Mouse (Mus musculus) embryonic facial prominence, embryonic 12.5 days (tissue): Measurements from ENCODE around the gene Atxn2. TPM values are rescaled to one million over a fixed set of nuclear protein-coding genes. Genes with fewer than 3 reads are reported as not detected.
A peak's percentile ranks its signal among the peaks of the same experiment; 100 is the strongest.

ENCODE experiments used
- ATAC-seq: fragments of 200-750 bp; cut with Nextera tagmentation; 2 replicates; pipeline ENCODE4 v1.8.0; 2017; ENCODE audit not compliant: insufficient number of reproducible peaks, insufficient read depth, low FRiP score, low TSS enrichment
- H3K27ac ChIP-seq: fragments of 300-500 bp; sonication (generic); 2 replicates; pipeline ENCODE4 v1.5.1; 2016; ENCODE audit warnings: mild to moderate bottlenecking
- H3K27me3 ChIP-seq: fragments of 300-500 bp; sonication (generic); 2 replicates; pipeline ENCODE4 v1.6.1; 2016; ENCODE audit warnings: mild to moderate bottlenecking, moderate library complexity
- H3K36me3 ChIP-seq: fragments of 300-500 bp; sonication (generic); 2 replicates; pipeline ENCODE4 v1.6.1; 2016; ENCODE audit warnings: mild to moderate bottlenecking
- H3K4me1 ChIP-seq: fragments of 300-500 bp; sonication (generic); 2 replicates; pipeline ENCODE4 v1.6.1; 2016
- H3K4me2 ChIP-seq: fragments of 300-500 bp; sonication (generic); replicated peaks from 2 replicates; pipeline ENCODE4 v1.6.1; 2016; ENCODE audit warnings: mild to moderate bottlenecking, moderate library complexity
- H3K4me3 ChIP-seq: fragments of 300-500 bp; sonication (generic); 2 replicates; pipeline ENCODE4 v1.5.1; 2016; ENCODE audit warnings: mild to moderate bottlenecking
- H3K9ac ChIP-seq: fragments of 300-500 bp; sonication (generic); 2 replicates; pipeline ENCODE4 v1.6.1; 2016; ENCODE audit warnings: mild to moderate bottlenecking, moderate library complexity
- H3K9me3 ChIP-seq: fragments of 300-500 bp; sonication (generic); 2 replicates; pipeline ENCODE4 v1.6.1; 2016; ENCODE audit warnings: mild to moderate bottlenecking, moderate library complexity
- WGBS: fragments of 180-500 bp; shearing (Covaris S2); methylation state at CpG from one replicate; pipeline ENCODE4 v1.1.7; 2016; 5-methylcytosine and 5-hydroxymethylcytosine counted together
- microRNA-seq: library from miRNA; unstranded; fragments of <30 nt; microRNA quantifications from one replicate; pipeline ENCODE4, GENCODE M21; 2017
- polyA plus RNA-seq: library from polyadenylated mRNA; unstranded; fragments of >200 nt; fragmentation: Nextera tagmentation; extraction: Ambion mirVana; gene quantifications from 2 replicates; pipeline ENCODE4 v1.2.1, GENCODE M21; 2016

The Atxn2 gene
- polyA plus RNA-seq, 1 experiment from 2014 or later = 72.3 TPM

GRCm38 (mm10) chr5:121849478-121850349 is 138.6 kb downstream of the Atxn2 start:
- Histone ChIP-seq H3K27ac (no peak overlapping the region), H3K9me3 (no peaks in the 10 kb centered on the region), H3K4me3 (peak overlapping the region; percentile 83), H3K36me3 (peaks cover 41% of the 10 kb centered on the region), H3K9ac (peak overlapping the region; percentile 80), H3K4me1 (peaks cover 16% of the 10 kb centered on the region), H3K4me2 (peak overlapping the region; percentile 71), H3K27me3 (peaks cover 8% of the 10 kb centered on the region; the same call in 1 of the 2 replicates)
- 38% methylated on average over 20 of the region's 20 CpGs for WGBS
- ATAC-seq = no peak

- H3K9ac ChIP-seq = no peak overlapping the region
- no peak for ATAC-seq
Measured at GRCm38 (mm10) chr5:121853368-121854051, 142.4 kb downstream of the Atxn2 start.

GRCm38 (mm10) chr5:121854768-121855167 is 143.6 kb downstream of the Atxn2 start:
- Histone ChIP-seq H3K9me3 (no peaks in the 10 kb centered on the region), H3K9ac (no peak overlapping the region), H3K4me2 (no peak overlapping the region), H3K27me3 (no peaks in the 10 kb centered on the region), H3K4me3 (no peak overlapping the region), H3K36me3 (peaks cover 56% of the 10 kb centered on the region), H3K4me1 (peaks cover 12% of the 10 kb centered on the region), H3K27ac (no peak overlapping the region)
- no peak for ATAC-seq
- WGBS = 78% methylated on average over 10 of the region's 10 CpGs

More at GRCm38 (mm10) chr5:121853368-121854051, 142.4 kb downstream of the Atxn2 start:
- peaks cover 16% of the 10 kb centered on the region for H3K4me1 ChIP-seq
- H3K4me2 ChIP-seq = no peak overlapping the region
- no peak overlapping the region for H3K4me3 ChIP-seq
- peaks cover 56% of the 10 kb centered on the region for H3K36me3 ChIP-seq
- no peak overlapping the region for H3K27ac ChIP-seq
- H3K27me3 ChIP-seq = no peaks in the 10 kb centered on the region
- H3K9me3 ChIP-seq = no peaks in the 10 kb centered on the region
- 86% methylated on average over 9 of the region's 9 CpGs for WGBS

GRCm38 (mm10) chr5:121856740-121857139 is 145.6 kb downstream of the Atxn2 start:
- Histone ChIP-seq H3K9me3 (peaks cover 8% of the 10 kb centered on the region; the same call in 1 of the 2 replicates), H3K36me3 (peaks cover 53% of the 10 kb centered on the region), H3K9ac (no peak overlapping the region), H3K4me1 (no peaks in the 10 kb centered on the region), H3K27me3 (no peaks in the 10 kb centered on the region), H3K4me2 (no peak overlapping the region), H3K27ac (no peak overlapping the region), H3K4me3 (no peak overlapping the region)
- 84% methylated on average over 11 of the region's 11 CpGs for WGBS
- no peak for ATAC-seq

- peaks cover 8% of the 10 kb centered on the region; the same call in 1 of the 2 replicates for H3K9me3 ChIP-seq
- ATAC-seq = no peak
- no peaks in the 10 kb centered on the region for H3K27me3 ChIP-seq
- no peaks in the 10 kb centered on the region for H3K4me1 ChIP-seq
- no peak overlapping the region for H3K4me2 ChIP-seq
- 90% methylated on average over 12 of the region's 12 CpGs for WGBS
- H3K27ac ChIP-seq = no peak overlapping the region
- no peak overlapping the region for H3K9ac ChIP-seq
- H3K36me3 ChIP-seq = peaks cover 36% of the 10 kb centered on the region
- H3K4me3 ChIP-seq = no peak overlapping the region
Measured at GRCm38 (mm10) chr5:121858427-121858826, 147.3 kb downstream of the Atxn2 start.

- no peak overlapping the region for H3K4me3 ChIP-seq
- H3K27me3 ChIP-seq = no peaks in the 10 kb centered on the region
- no peak overlapping the region for H3K27ac ChIP-seq
- H3K9me3 ChIP-seq = peaks cover 8% of the 10 kb centered on the region; the same call in 1 of the 2 replicates
- 0 out of 2 replicates have a peak, but pooled peaks cover 4% of the 10 kb centered on the region for H3K4me1 ChIP-seq
- 48% methylated on average over 5 of the region's 5 CpGs for WGBS
- no peak overlapping the region for H3K4me2 ChIP-seq
- no peak overlapping the region for H3K9ac ChIP-seq
- peaks cover 14% of the 10 kb centered on the region for H3K36me3 ChIP-seq
- ATAC-seq = no peak
Measured at GRCm38 (mm10) chr5:121861964-121862363, 150.8 kb downstream of the Atxn2 start.

- Histone ChIP-seq H3K27ac (no peak overlapping the region), H3K4me2 (peak overlapping the region; percentile 38), H3K27me3 (no peaks in the 10 kb centered on the region), H3K9ac (no peak overlapping the region), H3K9me3 (peaks cover 8% of the 10 kb centered on the region; the same call in 1 of the 2 replicates), H3K36me3 (peaks cover 8% of the 10 kb centered on the region), H3K4me3 (no peak overlapping the region), H3K4me1 (0 out of 2 replicates have a peak, but pooled peaks cover 4% of the 10 kb centered on the region)
- ATAC-seq = no peak
- WGBS = 11% methylated on average over 8 of the region's 11 CpGs
Measured at GRCm38 (mm10) chr5:121864330-121864729, 153.2 kb downstream of the Atxn2 start.

Small RNAs within 50 kb of the gene (microRNA-seq; reads per million reads assigned to microRNA genes)
- gene Mir7031 = not detected

Other genes with a start within 250 kb of the Atxn2 start
- not detected in 2 replicates for gene Adam1b, start 207.9 kb upstream of the Atxn2 start, polyA plus RNA-seq
- gene Adam1a, start 165.9 kb upstream of the Atxn2 start, polyA plus RNA-seq = 2.0 and 2.1 TPM in 2 replicates
- gene Gm42878, start 165.9 kb upstream of the Atxn2 start, polyA plus RNA-seq = 0.46 TPM in 1 of 2 replicates, not detected in the other
- gene Mapkapk5, start 165.4 kb upstream of the Atxn2 start, polyA plus RNA-seq = 59.5 and 62.9 TPM in 2 replicates
- gene Aldh2, start 117.5 kb upstream of the Atxn2 start, polyA plus RNA-seq = 235 and 258 TPM in 2 replicates
- 2.1 and 2.5 TPM in 2 replicates for gene Acad12, start 92.4 kb upstream of the Atxn2 start, polyA plus RNA-seq
- 1.6 and 2.2 TPM in 2 replicates for gene Acad10, start 50.8 kb upstream of the Atxn2 start, polyA plus RNA-seq
- 47.7 and 51.2 TPM in 2 replicates for gene Brap, start 50.8 kb upstream of the Atxn2 start, polyA plus RNA-seq
- gene Sh2b3, start 126.3 kb downstream of the Atxn2 start, polyA plus RNA-seq = 13.1 and 14.4 TPM in 2 replicates
- 47.3 and 48.1 TPM in 2 replicates for gene Pheta1, start 137.6 kb downstream of the Atxn2 start, polyA plus RNA-seq